Mouse (Mus musculus) heart, adult 2 months (tissue): Measurements from ENCODE around the gene 3110082I17Rik.

Experiments used
- CTCF ChIP-seq: fragments of 200-600 bp; IDR thresholded peaks from 2 replicates; pipeline ENCODE4 v1.8.1; 2022; ENCODE audit warnings: antibody characterized with exemption, mild to moderate bottlenecking, moderate library complexity
- EP300 ChIP-seq: fragments of 200-500 bp; IDR thresholded peaks from 2 replicates; pipeline ENCODE4 v1.6.1; 2011; ENCODE audit warnings: low read depth, low read length, control low read depth; ENCODE audit not compliant: insufficient read depth
- POLR2A ChIP-seq: fragments of 200-500 bp; IDR thresholded peaks from 2 replicates; pipeline ENCODE4 v1.6.1; 2011; ENCODE audit warnings: mild to moderate bottlenecking, low read depth, low read length, control low read depth; ENCODE audit not compliant: insufficient read depth

DNA sequence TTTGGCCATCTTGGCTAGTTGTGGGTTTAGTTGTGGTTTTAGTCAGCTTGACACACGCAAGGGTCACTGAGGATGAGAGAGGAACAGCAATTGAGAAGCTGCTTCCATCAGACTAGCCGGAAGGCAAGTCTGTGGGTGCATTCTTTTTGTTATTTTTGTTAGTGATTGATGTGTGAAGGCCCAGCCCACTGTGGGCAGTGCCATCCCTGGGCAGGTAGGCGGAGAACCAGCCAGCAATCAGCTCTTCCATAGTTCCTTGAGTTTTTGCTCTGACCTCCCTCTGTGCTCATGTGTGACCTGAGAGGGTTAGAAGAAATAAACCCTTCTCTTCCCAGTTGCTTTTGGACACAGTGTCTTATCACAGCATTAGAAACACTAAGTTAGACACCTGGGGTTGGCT, 87.2 kb downstream of the 3110082I17Rik start:
- TF ChIP-seq POLR2A (no peak), EP300 (no peak), CTCF (no peak)
